Mouse (Mus musculus): ENCODE data around the gene Asb18. TPM values are rescaled to one million over a fixed set of nuclear protein-coding genes. Genes with fewer than 3 reads are reported as not detected.

Asb18 gene
- polyA plus RNA-seq, 1 experiment from 2014 or later = 0.66 TPM

DNA sequence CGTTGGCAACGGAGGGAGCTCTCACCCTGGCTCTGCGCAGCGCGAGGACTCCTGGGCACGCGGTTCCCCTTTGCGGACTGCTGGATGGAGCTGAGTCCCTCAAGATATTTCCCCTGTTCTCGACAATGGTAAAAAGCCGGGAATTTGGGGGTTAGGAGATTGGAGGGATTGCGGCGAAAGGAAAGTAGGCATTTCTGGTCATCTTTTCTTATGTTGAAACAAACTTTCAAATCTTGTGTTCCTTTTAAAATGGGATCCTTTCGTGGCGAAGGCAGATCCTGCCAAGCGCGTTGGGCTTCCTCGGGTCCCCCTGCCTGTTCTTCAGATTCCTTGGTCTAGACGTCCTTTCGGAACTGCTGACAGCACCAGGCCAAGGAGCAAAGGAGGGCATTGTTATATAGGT is 82.4 kb downstream of the Asb18 start:
- H3K9me3 ChIP-seq (ENCODE audit: control insufficient read depth, low read length) = no peaks in the 10 kb centered on the region
- peaks cover 73% of the 10 kb centered on the region for H3K27me3 ChIP-seq (ENCODE audit: control insufficient read depth, insufficient read depth, low read length)
- H3K4me2 ChIP-seq (replicated peaks) = peak overlapping the region; percentile 61
- no peaks in the 10 kb centered on the region for H3K36me3 ChIP-seq (replicated peaks; ENCODE audit: control insufficient read depth, insufficient read depth)
- ATAC-seq (ENCODE audit: low FRiP score) (no peak), DNase-seq (ENCODE audit: low spot score) (no peak)
- 2% methylated on average over 19 of the region's 19 CpGs for WGBS
- peak overlapping the region; percentile 45 for H3K4me3 ChIP-seq (replicated peaks; ENCODE audit: low read length)
- peak overlapping the region; percentile 34; the same call in 1 of the 2 replicates for H3K9ac ChIP-seq
- peaks cover 15% of the 10 kb centered on the region for H3K4me1 ChIP-seq (replicated peaks; ENCODE audit: control insufficient read depth, insufficient read depth, low read length)
- peak overlapping the region; percentile 73; the same call in 1 of the 2 replicates for H3K27ac ChIP-seq

DNA sequence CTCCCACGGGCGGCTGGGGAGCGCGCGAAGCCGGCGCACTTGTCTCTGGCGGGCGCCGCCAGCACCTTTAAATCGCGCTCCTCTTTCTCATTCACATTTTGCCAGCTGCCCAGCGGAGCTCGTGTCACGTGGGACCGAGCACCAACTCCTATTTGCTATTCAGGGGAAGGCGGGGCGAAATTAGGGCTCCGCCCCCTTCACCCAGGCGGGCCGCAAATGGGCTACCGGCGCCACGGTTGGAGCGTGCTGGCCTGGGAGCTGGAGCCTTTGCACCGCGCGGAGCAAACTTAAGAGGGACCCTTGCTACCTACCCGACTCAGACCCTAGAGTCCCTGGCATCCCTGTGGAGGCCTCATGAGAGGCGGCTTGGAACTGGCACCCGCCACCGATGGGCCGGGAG is 83.3 kb downstream of the Asb18 start, which contains the start of gene Gbx2:
Gbx2 (minus strand) TSS at position 60 of the 400 bp plus-strand sequence.
- Histone ChIP-seq H3K27ac (peak within 1 kb of the TSS; percentile 78), H3K9ac (peak within 1 kb of the TSS; percentile 64), H3K4me1 (replicated peaks; ENCODE audit: control insufficient read depth, insufficient read depth, low read length) (peaks cover 14% of the 10 kb centered on the region), H3K4me3 (replicated peaks; ENCODE audit: low read length) (peak within 1 kb of the TSS; percentile 45), H3K4me2 (replicated peaks) (peak within 1 kb of the TSS; percentile 61), H3K27me3 (ENCODE audit: control insufficient read depth, insufficient read depth, low read length) (peaks cover 73% of the 10 kb centered on the region), H3K36me3 (replicated peaks; ENCODE audit: control insufficient read depth, insufficient read depth) (no peaks in the 10 kb centered on the region), H3K9me3 (ENCODE audit: control insufficient read depth, low read length) (no peaks in the 10 kb centered on the region)
- ATAC-seq (ENCODE audit: low FRiP score) (peak; percentile 78), DNase-seq (ENCODE audit: low spot score) (peak; percentile 75)
- under 1% methylated on average over 33 of the region's 33 CpGs for WGBS

DNA sequence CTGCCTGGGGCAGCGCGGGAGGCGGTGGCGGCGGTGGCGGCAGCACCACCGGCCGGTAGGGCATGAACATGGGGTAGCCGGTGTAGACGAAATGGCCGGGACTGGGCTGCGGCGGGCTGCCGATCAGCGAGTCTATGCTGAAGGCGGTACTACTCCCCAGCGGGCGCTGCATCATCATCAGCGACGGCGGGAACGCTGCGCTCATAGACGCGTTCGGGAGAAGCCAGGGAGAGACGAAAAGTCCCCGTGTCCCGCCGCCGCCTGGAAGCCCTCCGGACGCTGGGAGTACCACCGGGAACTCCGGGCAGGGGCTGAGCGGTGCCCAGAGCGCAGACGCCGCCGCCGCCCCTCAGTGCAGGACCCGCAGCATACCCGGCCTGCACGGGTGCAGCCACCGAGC is 83.9 kb downstream of the Asb18 start:
- peak overlapping the region; percentile 64 for H3K9ac ChIP-seq
- H3K4me2 ChIP-seq (replicated peaks) = peak overlapping the region; percentile 61
- under 1% methylated on average over 32 of the region's 45 CpGs for WGBS
- no peaks in the 10 kb centered on the region for H3K36me3 ChIP-seq (replicated peaks; ENCODE audit: control insufficient read depth, insufficient read depth)
- peaks cover 11% of the 10 kb centered on the region for H3K4me1 ChIP-seq (replicated peaks; ENCODE audit: control insufficient read depth, insufficient read depth, low read length)
- no peak for DNase-seq (ENCODE audit: low spot score)
- peak overlapping the region; percentile 78 for H3K27ac ChIP-seq
- no peaks in the 10 kb centered on the region for H3K9me3 ChIP-seq (ENCODE audit: control insufficient read depth, low read length)
- peaks cover 72% of the 10 kb centered on the region for H3K27me3 ChIP-seq (ENCODE audit: control insufficient read depth, insufficient read depth, low read length)
- peak; percentile 32 for ATAC-seq (ENCODE audit: low FRiP score)
- H3K4me3 ChIP-seq (replicated peaks; ENCODE audit: low read length) = peak overlapping the region; percentile 45

DNA sequence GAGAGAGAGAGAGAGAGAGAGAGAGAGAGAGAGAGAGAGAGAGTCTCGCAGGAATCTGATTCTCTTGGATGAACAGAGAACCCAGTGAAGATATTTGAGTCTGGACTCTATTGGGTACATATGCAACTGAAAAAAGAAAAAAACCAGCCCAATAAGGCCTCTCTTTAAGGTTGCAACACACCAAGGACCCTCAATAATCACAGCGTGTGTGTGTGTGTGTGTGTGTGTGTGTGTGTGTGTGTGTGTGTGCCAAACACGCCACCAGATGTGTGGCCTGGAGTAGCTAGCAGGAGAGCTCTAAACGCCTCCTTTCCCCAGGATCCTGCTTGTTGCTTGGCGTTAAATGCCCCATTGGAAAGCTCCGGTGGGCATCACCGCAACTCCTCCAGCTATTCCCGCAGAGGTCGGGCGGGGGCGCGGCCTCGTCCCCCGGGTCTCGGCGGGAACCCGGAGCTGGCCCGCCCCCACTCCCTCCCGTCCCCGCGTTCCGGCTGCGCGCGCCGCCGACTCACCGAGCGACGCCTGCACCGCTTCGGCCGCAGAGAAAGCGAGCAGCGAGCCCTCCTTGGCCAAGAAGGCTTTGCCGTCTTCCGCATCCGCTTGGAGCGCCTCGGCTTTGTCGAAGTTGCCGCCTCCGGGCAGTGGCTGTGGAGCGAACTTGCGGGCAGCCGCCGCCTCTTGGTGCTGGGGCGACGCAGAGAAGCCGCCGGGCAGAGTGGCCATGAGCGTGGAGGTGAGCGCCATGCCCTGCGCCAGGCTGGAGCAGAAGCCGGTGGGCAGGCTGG is 84.6 kb downstream of the Asb18 start:
- H3K27ac ChIP-seq = peak overlapping the region; percentile 78
- peak overlapping the region; percentile 45 for H3K4me3 ChIP-seq (replicated peaks; ENCODE audit: low read length)
- peak; percentile 16; the same call in 1 of the 2 replicates for ATAC-seq (ENCODE audit: low FRiP score)
- no peaks in the 10 kb centered on the region for H3K36me3 ChIP-seq (replicated peaks; ENCODE audit: control insufficient read depth, insufficient read depth)
- H3K4me2 ChIP-seq (replicated peaks) = peak overlapping the region; percentile 61
- peaks cover 17% of the 10 kb centered on the region for H3K4me1 ChIP-seq (replicated peaks; ENCODE audit: control insufficient read depth, insufficient read depth, low read length)
- no peaks in the 10 kb centered on the region for H3K9me3 ChIP-seq (ENCODE audit: control insufficient read depth, low read length)
- H3K9ac ChIP-seq = peak overlapping the region; percentile 64
- no peak for DNase-seq (ENCODE audit: low spot score)
- WGBS = 1% methylated on average over 55 of the region's 55 CpGs
- peaks cover 70% of the 10 kb centered on the region for H3K27me3 ChIP-seq (ENCODE audit: control insufficient read depth, insufficient read depth, low read length)

DNA sequence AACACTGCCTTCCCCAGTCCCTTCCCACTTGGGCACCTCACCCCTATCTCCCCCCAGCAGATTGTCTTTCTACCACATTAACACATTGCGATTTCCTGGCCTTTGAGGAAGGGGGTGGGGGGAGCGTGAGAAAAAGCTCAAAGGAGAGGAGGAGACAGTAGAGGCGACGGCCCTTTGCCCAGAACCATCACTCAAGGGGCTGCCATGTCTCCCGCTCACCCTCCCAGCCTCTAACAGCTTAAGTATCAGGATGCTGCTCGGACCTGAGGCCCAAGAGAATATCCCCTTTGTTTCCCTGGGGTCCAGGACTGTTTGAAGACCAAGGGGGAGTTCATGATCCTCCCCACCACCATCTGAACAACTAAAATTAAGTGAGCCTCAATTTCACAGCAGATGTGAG is 85.3 kb downstream of the Asb18 start:
- peak overlapping the region; percentile 78; the same call in 1 of the 2 replicates for H3K27ac ChIP-seq
- 3% methylated on average over 6 of the region's 6 CpGs for WGBS
- peak overlapping the region; percentile 61 for H3K4me2 ChIP-seq (replicated peaks)
- no peaks in the 10 kb centered on the region for H3K36me3 ChIP-seq (replicated peaks; ENCODE audit: control insufficient read depth, insufficient read depth)
- no peaks in the 10 kb centered on the region for H3K9me3 ChIP-seq (ENCODE audit: control insufficient read depth, low read length)
- peaks cover 70% of the 10 kb centered on the region for H3K27me3 ChIP-seq (ENCODE audit: control insufficient read depth, insufficient read depth, low read length)
- H3K4me1 ChIP-seq (replicated peaks; ENCODE audit: control insufficient read depth, insufficient read depth, low read length) = peaks cover 20% of the 10 kb centered on the region
- ATAC-seq (ENCODE audit: low FRiP score) (no peak), DNase-seq (ENCODE audit: low spot score) (no peak)
- H3K9ac ChIP-seq = peak overlapping the region; percentile 64
- H3K4me3 ChIP-seq (replicated peaks; ENCODE audit: low read length) = peak overlapping the region; percentile 45

DNA sequence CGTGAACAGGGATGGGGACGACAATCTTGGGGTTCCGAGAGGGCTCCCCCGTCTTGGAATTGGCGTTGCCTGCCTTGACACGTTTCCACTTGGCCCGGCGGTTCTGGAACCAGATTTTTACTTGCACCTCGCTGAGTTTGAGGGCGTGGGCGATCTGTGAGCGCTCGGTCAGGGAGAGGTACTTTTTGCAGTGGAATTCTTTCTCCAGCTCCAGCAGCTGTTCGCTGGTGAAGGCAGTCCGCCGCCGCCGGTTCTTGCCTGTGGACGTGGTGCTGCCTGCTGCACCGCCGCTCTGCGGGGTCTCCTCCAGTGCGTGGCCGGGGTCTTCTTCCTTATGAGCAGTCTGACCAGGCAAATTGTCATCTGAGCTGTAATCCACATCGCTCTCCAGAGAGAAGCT is 85.8 kb downstream of the Asb18 start:
- Histone ChIP-seq H3K27ac (peak overlapping the region; percentile 78), H3K4me3 (replicated peaks; ENCODE audit: low read length) (peak overlapping the region; percentile 45), H3K27me3 (ENCODE audit: control insufficient read depth, insufficient read depth, low read length) (peaks cover 70% of the 10 kb centered on the region), H3K9me3 (ENCODE audit: control insufficient read depth, low read length) (no peaks in the 10 kb centered on the region), H3K36me3 (replicated peaks; ENCODE audit: control insufficient read depth, insufficient read depth) (no peaks in the 10 kb centered on the region), H3K4me1 (replicated peaks; ENCODE audit: control insufficient read depth, insufficient read depth, low read length) (peaks cover 21% of the 10 kb centered on the region), H3K9ac (peak overlapping the region; percentile 64), H3K4me2 (replicated peaks) (peak overlapping the region; percentile 61)
- WGBS = 6% methylated on average over 25 of the region's 25 CpGs
- no peak for DNase-seq (ENCODE audit: low spot score)
- ATAC-seq (ENCODE audit: low FRiP score) = no peak

DNA sequence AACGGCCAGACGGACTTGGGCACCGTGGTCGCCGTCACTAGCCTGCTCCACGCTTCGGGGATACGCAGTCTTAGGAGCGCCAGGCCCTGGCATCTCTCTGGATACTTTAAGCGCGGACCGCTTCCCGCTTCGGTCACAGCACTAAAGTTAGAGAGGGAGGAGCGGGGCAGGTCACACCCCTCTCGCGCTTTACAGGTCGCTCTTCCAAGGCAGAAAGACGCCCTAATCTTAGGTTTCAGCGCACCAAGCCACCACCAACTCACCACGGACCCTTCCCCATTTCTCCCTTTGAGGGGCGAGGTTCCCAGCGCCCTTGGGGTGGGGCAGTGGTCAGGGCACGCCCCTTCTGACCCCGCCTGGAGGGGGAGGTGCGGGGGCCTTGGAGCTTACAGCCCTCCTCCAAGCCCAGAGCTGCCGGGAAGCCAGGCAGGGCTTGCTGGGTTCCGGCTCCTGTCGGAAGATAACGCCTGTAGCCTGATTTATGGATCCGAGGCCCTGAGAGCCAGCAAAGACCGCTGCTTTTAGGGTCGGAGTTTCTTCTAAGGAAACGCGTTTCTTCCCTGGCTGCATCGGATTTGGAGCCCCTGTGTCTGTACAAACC is 87.3 kb downstream of the Asb18 start:
- Histone ChIP-seq H3K27ac (peak overlapping the region; percentile 21), H3K4me1 (replicated peaks; ENCODE audit: control insufficient read depth, insufficient read depth, low read length) (peaks cover 35% of the 10 kb centered on the region)
- DNase-seq (ENCODE audit: low spot score) = no peak

DNA sequence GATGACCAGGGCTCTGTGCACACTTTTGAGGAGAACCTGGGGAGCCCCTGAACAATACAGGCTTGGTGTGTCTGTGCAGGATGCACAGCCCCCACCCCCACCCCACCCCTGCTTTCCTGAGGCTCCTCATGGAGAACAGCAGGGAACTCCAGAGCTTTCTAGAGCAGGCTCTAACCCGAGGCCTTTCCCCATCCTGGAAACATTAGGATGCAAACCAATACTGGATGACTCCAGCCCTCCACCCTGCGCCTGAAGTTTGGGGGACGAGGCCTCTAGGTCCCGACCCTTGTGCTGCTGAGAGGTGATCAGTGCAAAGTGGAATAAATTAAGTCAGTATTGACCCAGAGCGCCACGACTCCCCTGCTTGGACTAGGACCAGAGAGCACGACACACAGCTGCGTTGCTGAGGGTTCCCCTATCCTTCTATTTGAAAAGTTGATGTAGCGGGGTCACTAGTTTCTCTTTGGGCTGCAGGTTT is 87.8 kb downstream of the Asb18 start:
- Histone ChIP-seq H3K4me3 (replicated peaks; ENCODE audit: low read length) (peak overlapping the region; percentile 45), H3K27me3 (ENCODE audit: control insufficient read depth, insufficient read depth, low read length) (peaks cover 81% of the 10 kb centered on the region), H3K4me2 (replicated peaks) (peak overlapping the region; percentile 61), H3K27ac (no peak overlapping the region; the same call in 1 of the 2 replicates), H3K36me3 (replicated peaks; ENCODE audit: control insufficient read depth, insufficient read depth) (no peaks in the 10 kb centered on the region), H3K9me3 (ENCODE audit: control insufficient read depth, low read length) (no peaks in the 10 kb centered on the region), H3K9ac (0 out of 2 replicates have a peak overlapping the region, but pooled peaks have one; percentile 5), H3K4me1 (replicated peaks; ENCODE audit: control insufficient read depth, insufficient read depth, low read length) (peaks cover 41% of the 10 kb centered on the region)
- DNase-seq (ENCODE audit: low spot score) = no peak
- 10% methylated on average over 9 of the region's 9 CpGs for WGBS
- ATAC-seq (ENCODE audit: low FRiP score) = no peak

More for the DNA sequence above, 87.3 kb downstream of the Asb18 start:
- peak overlapping the region; percentile 45 for H3K4me3 ChIP-seq (replicated peaks; ENCODE audit: low read length)
- peak overlapping the region; percentile 64 for H3K9ac ChIP-seq
- peaks cover 78% of the 10 kb centered on the region for H3K27me3 ChIP-seq (ENCODE audit: control insufficient read depth, insufficient read depth, low read length)
- 2% methylated on average over 36 of the region's 36 CpGs for WGBS
- H3K36me3 ChIP-seq (replicated peaks; ENCODE audit: control insufficient read depth, insufficient read depth) = no peaks in the 10 kb centered on the region
- no peak for ATAC-seq (ENCODE audit: low FRiP score)
- no peaks in the 10 kb centered on the region for H3K9me3 ChIP-seq (ENCODE audit: control insufficient read depth, low read length)
- peak overlapping the region; percentile 61 for H3K4me2 ChIP-seq (replicated peaks)

Data from hindbrain, embryonic 14.5 days (tissue).